Mouse (Mus musculus): Measurements from ENCODE around the gene Fam83f.
"Not testable (repeated sequence)": the region's sequence is repeated elsewhere in the genome, so short reads cannot be mapped to it uniquely, and the experiment has no call there.

Fam83f gene

DNA sequence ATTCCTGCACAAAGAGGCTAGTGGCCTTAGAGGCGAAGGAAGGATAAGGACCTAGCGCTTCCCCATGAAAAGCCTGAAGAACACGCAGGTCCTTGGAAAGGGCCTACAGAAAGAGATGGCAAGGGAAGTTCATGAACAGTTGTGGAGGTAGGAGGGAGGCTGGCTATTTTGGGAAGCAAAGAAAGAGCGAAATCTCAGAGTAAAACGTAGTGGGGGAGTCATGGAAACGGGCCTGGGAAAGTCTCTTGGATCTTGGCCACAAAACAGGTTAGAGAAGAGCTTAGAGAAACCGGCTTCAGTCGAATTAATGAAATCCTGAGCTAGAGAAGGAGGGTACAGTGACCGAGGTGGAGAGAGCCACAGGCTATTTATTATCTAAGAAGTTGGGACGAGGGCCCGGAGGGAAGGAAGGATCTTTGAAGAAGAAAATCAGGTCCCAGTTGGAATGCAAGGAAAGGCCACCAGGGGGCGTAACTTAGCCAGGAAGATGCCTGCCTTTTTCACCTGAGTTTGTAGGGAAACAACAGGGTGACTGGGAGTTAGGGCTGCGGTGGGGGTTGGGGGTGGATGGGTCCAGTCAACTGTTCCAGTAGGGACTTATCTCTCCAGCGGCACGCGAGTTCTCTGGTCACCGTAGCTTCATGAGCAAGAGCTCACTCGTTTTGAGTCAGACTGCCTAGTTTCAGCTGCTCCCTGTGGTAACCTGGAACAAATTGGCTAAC is 34.3 kb downstream of the Fam83f start:
- in situ Hi-C loops (cut with MboI, MseI), result no loop called here

DNA sequence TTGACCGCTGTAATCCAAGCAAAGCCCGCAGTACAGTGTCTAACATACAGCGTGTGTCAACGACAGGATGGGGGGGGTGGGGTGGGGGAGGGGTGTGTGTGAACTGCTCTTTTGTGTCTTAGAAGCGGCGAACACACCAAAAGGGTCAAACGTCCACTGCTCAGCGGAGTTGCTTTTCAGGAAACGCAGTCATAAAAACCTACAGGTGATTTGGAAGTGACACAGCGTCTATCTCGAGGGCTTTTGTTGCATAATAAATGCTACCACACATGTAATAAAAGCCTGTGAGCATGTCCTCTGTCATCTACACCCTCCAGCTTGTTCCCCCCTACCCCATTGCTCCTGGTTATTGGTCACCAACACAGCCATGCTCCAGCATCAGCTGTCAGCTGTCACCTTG is 34.9 kb downstream of the Fam83f start:
- in situ Hi-C loops (cut with MboI, MseI), result no loop called here

DNA sequence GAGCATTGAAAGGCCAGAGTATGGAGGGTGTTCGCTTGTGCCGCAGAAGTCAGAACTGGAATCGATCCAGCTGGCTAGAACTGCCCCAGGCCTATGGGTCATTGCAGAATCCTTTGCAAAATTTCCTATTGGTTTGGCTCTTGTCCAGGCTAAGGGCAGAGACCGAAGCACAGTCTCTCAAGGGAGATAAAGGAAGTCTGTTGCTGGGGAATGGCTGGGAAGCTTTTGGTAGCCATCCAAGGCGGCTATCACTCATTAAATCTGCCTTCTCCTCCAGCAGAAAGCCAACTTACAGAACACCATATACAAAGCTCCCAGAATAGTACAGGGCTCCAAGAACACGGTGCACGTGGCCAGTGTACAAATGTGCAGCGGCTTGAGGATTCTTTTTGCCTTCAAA is 35.4 kb downstream of the Fam83f start:
- in situ Hi-C loops (cut with MboI, MseI), result no loop called here

DNA sequence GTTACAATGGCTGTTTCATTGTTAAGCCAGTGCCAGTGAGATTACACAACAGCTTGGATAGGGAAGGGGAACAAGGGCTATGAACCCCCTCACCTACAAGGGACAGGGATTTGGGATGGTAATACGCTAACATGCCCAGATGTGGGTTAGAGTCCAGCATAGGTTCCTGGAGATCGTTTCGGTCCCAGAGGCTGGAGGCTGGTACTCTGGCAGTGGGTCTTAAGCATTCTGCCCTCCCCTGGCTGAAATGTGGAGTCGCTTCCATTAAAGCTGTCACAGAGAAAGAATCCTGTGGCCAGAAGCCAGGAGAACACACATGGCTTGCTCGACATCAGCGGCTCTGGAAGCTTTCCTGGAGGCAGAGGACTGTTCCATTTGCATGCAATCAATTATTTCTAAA is 37.9 kb downstream of the Fam83f start:
- in situ Hi-C loops (cut with MboI, MseI), result no loop called here

DNA sequence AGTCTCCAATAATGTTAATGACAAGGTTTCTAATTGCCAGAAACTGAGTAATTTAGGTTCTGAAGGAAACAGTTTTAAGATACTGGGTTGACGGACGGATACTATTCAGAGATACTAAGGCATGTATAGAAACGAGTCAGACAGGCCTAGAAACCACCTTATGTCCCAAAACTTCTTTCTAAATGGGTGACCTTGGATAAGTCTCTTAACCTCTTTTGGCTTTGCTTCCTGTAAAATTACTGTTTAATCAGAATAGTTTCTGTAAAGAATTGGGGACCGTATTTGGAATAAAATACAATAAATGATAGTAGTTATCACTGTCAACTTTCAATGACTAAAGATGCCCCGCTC is 38.6 kb downstream of the Fam83f start:
- in situ Hi-C loops (cut with MboI, MseI), result loop anchor here (5.0 to 10.0 kb wide), 2 partner anchors 242 to 485 kb away; partner anchors contain the start of gene Mrtfa

DNA sequence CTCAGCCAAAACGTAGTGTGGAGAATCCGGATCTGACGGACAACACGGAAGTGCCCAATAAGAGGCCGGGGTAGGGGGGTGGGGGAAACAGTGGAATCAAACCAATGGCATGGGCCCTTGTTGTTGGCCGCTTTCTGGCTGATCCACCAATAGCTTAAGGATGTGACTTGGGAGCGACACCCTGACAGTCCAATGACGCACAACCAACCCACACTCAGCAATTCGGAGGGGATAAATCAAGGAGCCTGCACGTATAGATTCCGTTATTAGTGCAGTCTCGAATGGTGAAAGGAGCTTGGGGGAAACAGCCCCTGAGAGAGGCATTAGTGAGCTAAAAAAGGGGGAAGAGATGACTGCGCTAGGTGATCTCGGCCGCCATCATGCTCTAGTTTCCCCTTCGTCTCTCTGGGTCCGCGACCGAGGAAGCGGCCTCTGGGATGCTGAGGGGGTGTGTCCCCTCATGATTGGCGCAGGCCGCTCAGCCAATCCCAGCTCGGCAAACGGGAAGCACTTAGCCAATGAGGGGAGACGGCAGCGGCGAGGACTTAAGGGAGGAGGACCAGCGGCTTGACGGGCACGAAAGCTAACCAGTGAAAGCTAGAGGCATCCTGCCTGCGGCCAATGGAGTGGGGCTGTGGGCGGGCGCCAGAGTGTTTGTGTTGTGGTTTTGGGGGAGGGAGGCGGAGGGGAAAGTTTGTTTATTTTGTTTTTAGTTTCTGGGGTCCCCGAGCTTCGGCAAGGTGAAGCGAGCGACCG is 39.1 kb downstream of the Fam83f start, which contains the start of gene Tnrc6b:
Gene Tnrc6b (plus strand): TSS at position 706 of the 756 bp plus-strand sequence.
- in situ Hi-C loops (cut with MboI, MseI), result loop anchor here (5.0 to 10.0 kb wide), 2 partner anchors 242 to 484 kb away; partner anchors contain the start of gene Mrtfa

DNA sequence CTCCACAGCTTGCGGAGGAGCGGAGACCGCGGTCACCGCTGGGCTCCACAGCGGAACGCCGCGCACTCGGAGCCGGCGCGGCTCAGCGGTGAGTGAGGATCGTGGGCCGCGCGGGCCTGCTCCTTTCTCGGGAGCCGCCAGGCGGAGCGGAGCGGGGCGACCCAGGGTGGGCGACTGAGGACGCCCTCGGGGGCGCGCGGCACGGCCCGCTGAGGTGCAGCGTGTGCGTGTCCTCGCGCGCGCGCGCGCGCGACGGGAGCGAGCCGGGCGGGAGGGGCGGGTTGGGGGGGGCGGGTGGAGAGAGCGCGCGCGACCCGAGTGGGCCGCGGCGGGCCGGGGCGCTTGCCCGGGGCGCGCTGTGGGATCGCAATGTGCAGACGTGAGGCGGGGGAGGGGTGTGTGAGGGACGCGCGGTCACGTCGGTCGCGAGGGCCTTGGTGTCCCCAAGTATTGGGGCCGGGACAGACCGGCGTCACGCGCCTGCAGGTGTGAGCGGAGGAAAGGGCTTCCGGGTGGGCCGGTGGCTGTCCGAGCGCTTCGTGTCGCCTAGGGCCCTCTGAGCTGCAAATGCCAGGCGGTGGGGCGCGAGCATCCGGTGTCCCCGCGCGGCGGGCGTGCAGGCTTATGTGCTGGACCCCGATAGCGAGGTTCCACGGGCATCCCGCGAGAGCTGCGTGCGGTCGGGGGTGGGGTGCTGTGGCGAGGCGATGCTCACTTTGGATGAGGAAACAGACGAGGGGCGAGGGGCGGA is 39.9 kb downstream of the Fam83f start:
- in situ Hi-C loops (cut with MboI, MseI), result loop anchor here (5.0 to 10.0 kb wide), 2 partner anchors 241 to 483 kb away; partner anchors contain the start of gene Mrtfa

DNA sequence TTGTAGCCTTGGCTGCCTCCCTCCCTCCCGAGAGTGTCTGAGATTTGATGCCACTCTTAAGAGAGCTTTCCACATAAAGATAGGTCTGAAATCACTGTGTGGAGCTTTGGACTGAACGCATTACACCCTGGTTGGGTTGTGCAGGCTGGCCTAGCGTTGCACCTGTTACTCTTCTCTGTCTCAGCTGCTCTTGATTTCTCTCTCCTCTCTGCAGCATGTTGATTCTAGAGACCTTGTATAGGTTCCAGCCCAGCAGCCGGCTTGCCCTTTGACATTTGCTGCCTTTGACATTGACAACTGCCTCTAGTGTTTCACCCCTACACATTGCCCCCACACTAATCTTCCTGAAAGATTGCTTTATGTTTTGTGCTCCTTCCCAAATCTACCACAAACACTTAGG is 42.7 kb downstream of the Fam83f start:
- in situ Hi-C loops (cut with MboI, MseI), result loop anchor here (5.0 to 10.0 kb wide), 2 partner anchors 238 to 481 kb away; partner anchors contain the start of gene Mrtfa

DNA sequence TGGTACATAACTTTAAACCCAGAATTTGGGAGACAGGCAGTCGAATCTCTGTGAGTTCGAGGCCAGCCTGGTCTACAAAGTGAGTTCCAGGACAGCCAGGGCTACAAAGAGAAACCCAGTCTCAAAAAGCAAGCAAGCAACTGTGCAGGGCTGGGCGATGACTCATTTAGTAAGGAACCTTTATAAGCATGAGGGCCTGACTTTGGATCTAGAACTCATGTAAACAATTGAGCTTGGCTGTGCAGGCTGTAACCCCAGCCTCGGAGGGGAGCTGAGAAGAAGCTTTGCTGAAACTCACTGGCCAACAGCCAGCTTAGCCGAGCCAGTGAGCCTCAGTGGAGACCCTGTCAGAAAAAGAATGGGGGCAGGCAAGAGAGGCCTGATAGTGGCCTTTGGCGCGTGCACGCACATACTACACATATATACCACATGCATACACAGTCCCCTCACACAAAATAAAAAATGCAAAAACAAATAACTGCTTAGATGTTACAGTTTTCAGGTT is 45.0 kb downstream of the Fam83f start:
- in situ Hi-C loops (cut with MboI, MseI), result loop anchor here (10.0 kb wide), 1 partner anchor 478 kb away; the partner anchor contains the start of gene Mrtfa

DNA sequence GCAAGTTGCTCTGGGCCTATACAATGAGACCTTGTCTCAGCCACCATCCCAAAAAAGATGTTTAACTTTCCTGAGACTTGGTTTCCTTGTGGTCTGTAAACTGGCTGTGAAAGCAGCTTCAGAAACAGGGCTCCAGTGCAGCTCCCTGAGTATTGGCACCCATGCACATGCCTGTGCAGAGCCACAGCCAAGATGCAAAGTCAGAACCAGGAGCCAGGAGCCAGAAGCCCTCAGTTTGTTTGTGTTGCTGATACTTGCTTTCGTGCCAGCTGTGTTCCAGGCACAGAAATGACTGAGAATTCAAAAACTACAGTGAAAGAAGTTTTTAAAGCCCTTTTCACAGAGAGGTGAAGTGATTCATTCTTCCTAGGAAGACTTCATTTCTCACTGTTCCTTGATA is 45.8 kb downstream of the Fam83f start:
- in situ Hi-C loops (cut with MboI, MseI), result loop anchor here (10.0 kb wide), 1 partner anchor 477 kb away; the partner anchor contains the start of gene Mrtfa

DNA sequence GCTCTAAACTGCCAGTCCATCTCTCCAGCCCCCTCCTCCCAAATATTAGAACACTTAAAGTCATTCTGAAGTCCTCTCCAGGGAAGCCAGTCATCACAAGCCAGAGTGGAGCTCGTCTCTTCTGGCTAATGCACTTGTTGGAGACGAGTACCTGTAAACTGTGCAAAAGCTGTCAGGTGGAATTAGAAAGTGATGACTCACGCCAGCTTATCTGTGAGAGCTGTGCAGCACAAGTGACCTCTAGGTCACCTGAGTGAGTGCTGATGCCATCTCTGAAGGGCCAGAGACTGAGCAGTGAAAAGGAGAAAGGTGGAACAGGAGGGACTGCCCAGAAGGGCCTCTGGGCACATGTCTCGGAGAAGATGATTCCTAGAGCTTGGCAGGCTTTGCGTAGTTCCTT is 48.6 kb downstream of the Fam83f start:
- in situ Hi-C loops (cut with MboI, MseI), result no loop called here

DNA sequence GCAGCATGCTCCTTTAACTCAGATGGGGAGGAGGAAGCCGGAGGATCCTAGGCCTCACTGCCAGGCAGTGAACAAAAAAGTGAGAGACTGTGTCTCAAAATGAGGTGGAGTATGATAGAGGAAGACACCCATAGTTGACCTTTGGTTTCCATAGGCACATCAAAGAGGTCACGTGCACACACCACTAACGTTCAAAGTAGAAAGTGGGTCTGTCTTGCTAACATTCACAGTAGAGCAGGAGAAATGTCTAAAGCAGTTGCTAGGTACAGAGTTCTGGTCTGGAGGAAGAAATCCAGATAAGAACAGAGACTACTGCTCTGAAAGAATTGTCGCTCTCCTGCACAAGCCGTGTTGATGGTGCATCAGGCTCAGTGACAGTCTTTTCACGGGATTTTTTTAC is 50.2 kb downstream of the Fam83f start:
- in situ Hi-C loops (cut with MboI, MseI), result no loop called here

DNA sequence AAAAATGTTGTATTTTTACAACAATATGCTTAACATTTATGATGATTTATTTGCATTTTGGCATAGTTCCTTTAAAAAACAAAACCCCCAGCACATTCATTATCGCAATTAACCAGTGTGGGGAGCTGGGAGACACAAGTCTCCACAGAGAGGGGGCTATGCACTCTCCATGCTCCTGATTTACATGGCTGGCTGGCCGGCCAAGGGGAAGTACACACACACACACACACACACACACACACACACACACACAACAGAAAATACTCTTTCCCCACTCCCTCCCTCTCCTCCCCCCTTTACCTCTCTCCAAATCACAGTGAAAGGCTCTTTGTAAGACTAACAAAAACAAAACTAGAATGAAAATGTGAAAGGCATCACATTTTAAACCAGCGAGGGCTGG is 50.7 kb downstream of the Fam83f start:
- in situ Hi-C loops (cut with MboI, MseI), result no loop called here

DNA sequence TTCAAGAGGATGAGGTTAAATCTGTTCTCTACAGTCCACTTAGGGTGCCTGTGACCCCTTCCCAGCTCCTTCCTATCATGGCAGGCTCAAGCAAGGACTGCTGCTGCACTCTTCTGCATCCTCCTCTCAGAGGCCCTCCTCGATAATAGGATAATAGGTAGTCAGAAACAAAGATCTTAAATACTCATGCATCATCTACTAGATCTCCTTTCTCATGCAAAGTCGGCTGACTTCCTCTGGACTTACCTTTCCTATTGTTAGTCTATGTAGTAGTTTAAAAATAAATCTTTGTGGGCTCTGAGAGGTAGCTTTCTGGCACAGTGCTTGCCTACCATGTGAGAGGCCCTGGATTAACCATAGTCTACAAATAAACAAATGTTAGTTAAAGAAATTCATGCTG is 57.8 kb downstream of the Fam83f start:
- in situ Hi-C loops (cut with MboI, MseI), result no loop called here

DNA sequence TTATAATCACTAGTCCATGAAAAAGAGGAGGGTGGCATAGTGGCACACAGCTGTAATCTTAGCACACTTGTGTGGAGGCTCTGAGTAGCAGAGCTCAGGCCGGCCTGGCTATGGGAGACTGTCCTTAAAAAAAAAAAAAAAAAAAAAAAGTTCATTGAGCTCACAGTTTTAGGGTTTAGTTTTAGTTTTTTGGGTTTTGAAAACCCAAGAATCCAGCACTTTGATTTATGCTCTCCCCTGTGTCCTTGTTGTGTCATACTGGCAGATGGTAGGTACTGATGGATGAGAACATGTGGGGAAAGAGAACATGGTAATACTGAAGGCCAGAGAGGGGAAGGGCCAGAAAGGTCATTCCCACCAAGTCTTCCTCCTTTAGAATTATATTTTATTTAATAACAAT is 59.4 kb downstream of the Fam83f start:
- in situ Hi-C loops (cut with MboI, MseI), result no loop called here

DNA sequence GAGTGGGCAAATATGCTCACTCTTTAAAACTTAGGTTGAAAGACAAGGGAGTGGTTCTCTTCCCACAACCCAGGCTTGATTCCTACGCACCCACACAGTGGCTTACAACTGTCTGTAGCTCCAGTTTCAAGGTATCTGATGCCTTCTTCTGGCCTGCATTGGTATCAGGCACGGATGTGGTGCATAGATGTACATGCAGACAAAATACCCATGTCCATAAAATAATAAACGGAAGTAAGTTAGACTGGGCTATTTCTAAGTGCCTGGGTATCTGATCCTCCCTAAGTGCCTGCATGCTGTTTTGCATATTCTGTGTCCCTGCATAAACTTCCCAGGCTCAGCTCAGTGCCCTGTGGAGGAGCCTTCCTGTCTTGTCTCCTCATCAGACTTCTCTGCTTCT is 59.9 kb downstream of the Fam83f start:
- in situ Hi-C loops (cut with MboI, MseI), result no loop called here

DNA sequence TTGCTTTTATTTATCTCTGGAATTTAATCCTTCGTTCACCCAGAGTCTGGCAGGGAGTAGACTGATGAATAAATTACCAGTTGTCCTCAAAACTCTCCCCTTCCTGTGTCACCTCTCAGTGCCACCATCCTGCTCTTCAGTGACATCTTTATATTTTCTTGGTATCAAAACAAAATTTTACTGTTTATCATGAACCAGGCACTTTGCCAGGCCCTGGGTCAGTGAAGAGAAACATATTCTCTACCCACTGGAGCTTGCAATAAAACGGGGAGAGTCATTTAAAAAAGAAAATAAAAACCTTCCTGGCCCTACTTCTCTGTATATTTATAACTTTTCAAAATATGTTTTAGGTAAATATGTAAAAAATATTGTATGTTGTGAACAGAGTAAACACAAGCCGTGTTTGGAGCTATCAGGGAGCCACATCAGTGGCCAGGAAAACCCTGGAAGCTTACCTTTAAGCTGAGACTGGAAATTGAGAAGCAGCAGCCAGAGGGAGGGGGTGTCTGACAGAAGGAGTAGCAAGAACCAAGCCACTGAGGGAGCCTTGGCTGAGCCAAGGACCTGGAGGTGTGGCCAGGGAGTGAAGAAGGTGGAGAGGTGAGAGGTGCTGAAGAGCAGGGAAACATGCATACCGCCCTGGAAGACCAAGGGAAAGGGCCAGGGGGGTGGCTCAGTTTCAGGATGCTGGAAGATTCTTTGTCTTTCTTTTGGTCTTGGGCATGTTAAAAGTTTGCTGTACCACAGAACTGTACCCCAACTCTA is 60.8 kb downstream of the Fam83f start:
- in situ Hi-C loops (cut with MboI, MseI), result no loop called here

DNA sequence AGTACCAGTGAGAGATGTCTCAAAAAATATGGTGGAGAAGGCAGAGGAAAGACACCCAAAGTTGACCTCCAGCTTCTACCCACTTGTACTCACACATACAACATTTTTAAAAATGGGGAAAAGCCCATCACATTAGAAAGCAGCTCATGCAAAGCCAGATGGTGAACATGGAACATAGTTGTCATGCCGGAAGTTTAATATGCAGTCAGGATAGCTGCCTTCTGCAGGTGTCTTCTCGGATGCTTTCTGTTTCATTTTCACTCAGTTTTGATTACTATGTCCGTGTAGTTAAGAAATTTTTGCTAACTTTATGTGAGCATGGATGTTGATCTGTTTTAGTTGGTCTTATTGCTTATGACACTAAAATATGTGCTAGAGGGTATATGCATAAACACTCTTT is 63.7 kb downstream of the Fam83f start:
- in situ Hi-C loops (cut with MboI, MseI), result no loop called here

DNA sequence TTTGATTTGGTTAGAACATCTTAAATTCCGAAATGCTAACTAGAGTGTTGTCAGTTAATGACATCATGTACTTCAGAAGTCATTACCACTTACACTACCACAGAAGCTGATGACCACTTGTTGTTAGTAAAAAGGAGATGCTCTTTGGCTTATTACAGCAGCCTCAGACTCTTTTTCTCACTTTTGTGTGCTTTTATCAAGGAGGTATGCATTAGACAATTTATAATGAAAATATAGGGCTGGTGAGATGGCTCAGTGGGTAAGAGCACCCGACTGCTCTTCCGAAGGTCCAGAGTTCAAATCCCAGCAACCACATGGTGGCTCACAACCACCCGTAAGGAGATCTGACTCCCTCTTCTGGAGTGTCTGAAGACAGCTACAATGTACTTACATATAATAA is 64.1 kb downstream of the Fam83f start:
- in situ Hi-C loops (cut with MboI, MseI), result not testable (repeated sequence)

DNA sequence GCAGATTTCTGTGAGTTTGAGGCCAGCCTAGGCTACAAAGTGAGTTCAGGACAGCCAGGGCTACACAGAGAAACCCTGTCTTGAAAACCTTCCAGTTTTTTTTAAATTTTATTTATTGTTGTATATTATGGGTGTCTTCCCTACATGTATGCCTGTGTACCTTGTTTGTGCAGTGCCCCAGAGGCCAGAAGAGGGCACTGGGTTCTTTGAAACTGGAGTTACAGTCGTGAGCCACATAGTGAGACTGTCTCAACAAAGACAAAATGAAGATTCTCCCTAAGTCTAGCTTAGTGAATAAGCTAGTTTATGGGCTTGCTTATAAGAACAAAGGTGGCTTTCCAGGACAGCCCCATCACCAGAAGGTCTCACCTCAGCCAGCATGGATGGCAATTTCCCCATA is 64.9 kb downstream of the Fam83f start:
- in situ Hi-C loops (cut with MboI, MseI), result no loop called here

DNA sequence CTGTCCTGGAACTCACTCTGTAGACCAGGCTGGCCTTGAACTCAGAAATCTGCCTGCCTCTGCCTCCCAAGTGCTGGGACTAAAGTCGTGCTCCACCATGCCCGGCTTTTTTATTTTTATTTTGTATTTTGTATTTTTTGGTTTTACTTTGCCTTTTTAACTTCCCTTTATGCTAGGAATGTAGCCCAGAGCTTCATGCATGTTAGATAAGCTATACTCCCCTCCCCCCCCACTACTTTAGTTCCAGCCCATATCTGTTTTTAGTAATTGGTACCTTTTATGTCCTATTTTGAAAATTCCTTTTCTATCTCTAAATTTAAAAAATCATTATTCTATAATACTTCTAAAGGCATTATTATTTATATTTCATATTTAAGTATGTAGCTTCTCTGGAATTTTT is 66.6 kb downstream of the Fam83f start:
- in situ Hi-C loops (cut with MboI, MseI), result no loop called here

Measured in T-helper 2 cell (primary cell).